Mouse (Mus musculus): ENCODE results near the gene Cachd1.

Gene Cachd1

GRCm38 (mm10) chr4:101066401-101066800 lies 289.9 kb downstream of the Cachd1 start:
- DNase-seq (ENCODE audit: low spot score) = no peak

- DNase-seq (ENCODE audit: low spot score) = peak; percentile 48
Measured at GRCm38 (mm10) chr4:101068786-101069153, 292.3 kb downstream of the Cachd1 start, which contains the start of gene Raver2. Gene Raver2 (plus strand): TSS chr4:101068983.

DNA sequence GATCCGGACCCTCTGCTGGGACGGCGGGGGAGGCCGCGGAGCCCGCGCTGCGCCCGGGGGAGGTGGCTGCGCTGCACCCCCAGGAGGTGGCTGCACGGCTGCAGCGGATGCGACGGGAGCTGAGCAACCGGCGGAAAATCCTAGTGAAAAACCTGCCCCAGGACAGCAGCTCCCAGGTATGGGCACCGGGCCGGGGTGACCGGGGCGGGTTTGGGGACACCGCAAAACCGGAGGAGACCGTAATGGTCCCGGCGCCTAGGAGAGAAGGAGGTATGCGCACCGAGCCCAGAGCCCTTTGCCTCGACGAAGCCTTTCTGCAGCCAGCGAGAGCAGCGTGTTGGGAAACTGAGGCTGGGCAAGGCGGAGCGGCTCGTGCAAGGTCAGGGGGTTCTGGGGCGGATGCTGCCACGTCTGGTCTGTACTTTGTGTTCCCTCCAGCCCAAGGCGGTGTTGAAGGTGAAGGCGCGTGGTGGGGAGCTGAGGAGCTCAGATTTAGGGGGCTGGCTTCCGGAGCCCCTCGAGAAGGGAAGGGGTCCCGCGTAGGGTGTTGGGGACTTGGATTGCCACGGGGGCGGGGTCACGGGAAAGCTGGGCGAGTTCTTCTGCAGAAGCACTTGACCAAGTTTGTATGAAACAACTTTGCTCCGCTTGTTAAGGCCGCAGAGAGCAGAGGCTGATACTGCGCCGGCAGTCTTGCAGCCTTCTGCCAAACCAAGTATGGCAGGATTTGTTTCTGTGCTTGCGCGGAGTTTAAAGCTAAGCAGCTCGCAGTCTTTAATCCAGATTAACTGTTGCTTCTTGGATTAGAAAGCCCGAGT lies 292.9 kb downstream of the Cachd1 start:
- DNase-seq (ENCODE audit: low spot score) = peak; percentile 16

DNA sequence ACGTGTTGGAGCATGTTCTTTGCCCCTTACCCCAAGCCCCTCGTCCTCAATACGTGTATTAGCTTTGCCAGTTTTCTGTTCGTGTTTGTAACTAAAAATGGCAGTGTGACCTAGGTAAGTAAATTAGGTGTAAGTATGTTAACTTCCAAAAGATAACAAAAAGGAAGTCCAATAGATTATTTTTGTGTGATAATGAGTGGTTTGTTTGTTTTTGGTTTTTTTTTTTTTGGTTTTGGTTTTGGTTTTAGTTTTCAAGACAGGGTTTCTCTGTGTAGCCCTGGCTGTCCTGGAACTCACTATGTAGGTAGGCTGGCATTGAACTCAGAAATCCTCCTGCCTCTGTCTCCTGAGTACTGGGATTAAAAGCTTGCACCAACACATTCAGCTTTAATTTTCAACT lies 295.1 kb downstream of the Cachd1 start:
- DNase-seq (ENCODE audit: low spot score) = no peak

DNA sequence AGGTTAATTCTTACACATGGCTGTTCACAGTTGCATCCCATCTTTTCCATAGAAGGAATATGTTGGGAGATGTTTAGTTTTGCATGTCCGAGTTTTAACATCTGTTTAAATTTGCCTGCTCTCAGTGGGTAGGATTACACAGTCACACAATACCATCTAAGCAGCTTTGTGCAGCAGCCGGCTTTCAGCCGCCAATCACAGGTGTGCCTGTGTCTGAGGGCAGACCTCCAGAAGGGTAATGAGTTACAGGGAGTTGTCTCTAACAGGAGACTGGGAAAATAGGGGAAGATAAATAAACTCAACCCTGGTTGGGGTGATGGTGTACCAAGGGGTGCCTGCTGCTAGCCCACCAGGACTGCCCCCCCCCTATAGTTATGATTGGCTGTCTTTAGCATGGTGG lies 299.9 kb downstream of the Cachd1 start:
- no peak for DNase-seq (ENCODE audit: low spot score)

All from urinary bladder, postnatal 25 days (tissue).